Mouse (Mus musculus): ENCODE data around the gene Stard13. TPM values are rescaled to one million over a fixed set of nuclear protein-coding genes. Genes with fewer than 3 reads are reported as not detected.

Stard13 gene
- polyA plus RNA-seq, 1 experiment from 2014 or later, result 7.9 TPM

- H3K27ac ChIP-seq, result peak overlapping the region; percentile 42; the same call in 1 of the 2 replicates
- H3K9ac ChIP-seq, result no peak overlapping the region
- 60% methylated on average over 6 of the region's 6 CpGs for WGBS
- no peaks in the 10 kb centered on the region for H3K27me3 ChIP-seq
- ATAC-seq (ENCODE audit: low FRiP score), result no peak
- H3K4me3 ChIP-seq, result no peak overlapping the region
- 0 out of 2 replicates have a peak overlapping the region, but pooled peaks have one; percentile 11 for H3K4me2 ChIP-seq
- H3K36me3 ChIP-seq, result no peaks in the 10 kb centered on the region
- H3K4me1 ChIP-seq (replicated peaks), result peaks cover 16% of the 10 kb centered on the region
- no peaks in the 10 kb centered on the region for H3K9me3 ChIP-seq
These were observed 106.3 kb downstream of the Stard13 start for GRCm38 (mm10) chr5:151127298-151127717.

- Histone ChIP-seq H3K9ac (no peak overlapping the region), H3K36me3 (no peaks in the 10 kb centered on the region), H3K4me2 (peak overlapping the region; percentile 18; the same call in 1 of the 2 replicates), H3K27ac (no peak overlapping the region), H3K4me3 (no peak overlapping the region), H3K4me1 (replicated peaks) (peaks cover 16% of the 10 kb centered on the region), H3K9me3 (no peaks in the 10 kb centered on the region), H3K27me3 (no peaks in the 10 kb centered on the region)
- ATAC-seq (ENCODE audit: low FRiP score), result no peak
- WGBS, result 72% methylated on average over 10 of the region's 10 CpGs
These were observed 107.0 kb downstream of the Stard13 start for GRCm38 (mm10) chr5:151126608-151127005.

DNA sequence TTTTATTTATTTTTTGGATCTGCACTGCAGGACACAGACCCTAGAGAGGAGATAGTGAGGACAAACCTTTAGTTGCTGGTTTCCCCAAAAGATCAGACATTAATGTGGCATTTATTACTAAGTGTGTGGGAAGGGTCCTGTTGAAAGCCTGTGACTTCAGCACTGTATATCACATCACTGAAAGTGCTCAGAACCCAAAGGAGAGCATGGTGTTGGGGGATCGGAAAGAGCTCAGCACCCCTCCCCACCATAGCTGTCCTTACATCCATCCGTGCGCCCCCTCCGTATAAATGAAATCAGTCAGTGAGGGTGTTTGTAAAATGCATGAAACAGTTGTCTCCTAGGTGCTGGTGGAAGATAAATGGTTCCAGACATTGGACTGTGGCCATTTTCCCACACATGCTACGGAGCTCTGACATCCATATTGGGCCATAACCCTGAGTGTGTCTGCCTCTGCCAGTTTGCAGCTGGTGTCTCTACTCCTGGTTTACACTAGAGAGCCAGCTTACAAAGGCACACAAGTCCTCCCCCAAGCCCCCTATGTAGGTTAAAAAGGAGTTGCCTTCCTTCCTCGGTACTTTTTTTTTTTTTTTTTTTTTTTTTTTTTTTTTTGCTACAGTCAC, 107.5 kb downstream of the Stard13 start:
- Histone ChIP-seq H3K27ac (0 out of 2 replicates have a peak overlapping the region, but pooled peaks have one; percentile 5), H3K27me3 (no peaks in the 10 kb centered on the region), H3K9me3 (no peaks in the 10 kb centered on the region), H3K4me2 (peak overlapping the region; percentile 29), H3K4me1 (replicated peaks) (peaks cover 16% of the 10 kb centered on the region), H3K4me3 (no peak overlapping the region), H3K9ac (no peak overlapping the region), H3K36me3 (no peaks in the 10 kb centered on the region)
- WGBS, result 61% methylated on average over 5 of the region's 6 CpGs
- peak; percentile 57 for ATAC-seq (ENCODE audit: low FRiP score)

DNA sequence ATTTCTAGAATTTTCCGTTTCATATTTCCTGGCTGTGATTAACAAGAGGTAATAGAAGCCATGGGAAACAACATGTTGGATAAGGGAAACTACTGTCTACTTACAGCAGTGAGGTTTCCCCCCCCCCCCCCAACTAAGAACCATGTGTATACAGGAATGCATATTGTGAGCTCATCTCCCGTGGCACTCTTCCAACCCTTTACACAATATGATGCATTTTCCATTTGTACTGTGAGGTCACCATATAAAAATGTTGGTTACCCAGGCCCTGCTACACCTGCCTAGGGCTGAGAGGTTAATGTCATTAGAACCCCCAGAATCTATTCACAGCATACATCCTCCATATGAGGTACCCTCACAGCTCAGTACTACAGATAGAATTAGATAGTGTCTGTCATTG, 115.8 kb downstream of the Stard13 start:
- 90% methylated on average over 2 of the region's 2 CpGs for WGBS
- Histone ChIP-seq H3K4me1 (replicated peaks) (no peaks in the 10 kb centered on the region), H3K9me3 (no peaks in the 10 kb centered on the region), H3K9ac (no peak overlapping the region), H3K4me3 (no peak overlapping the region), H3K27ac (no peak overlapping the region), H3K36me3 (no peaks in the 10 kb centered on the region), H3K27me3 (no peaks in the 10 kb centered on the region), H3K4me2 (no peak overlapping the region)
- no peak for ATAC-seq (ENCODE audit: low FRiP score)

DNA sequence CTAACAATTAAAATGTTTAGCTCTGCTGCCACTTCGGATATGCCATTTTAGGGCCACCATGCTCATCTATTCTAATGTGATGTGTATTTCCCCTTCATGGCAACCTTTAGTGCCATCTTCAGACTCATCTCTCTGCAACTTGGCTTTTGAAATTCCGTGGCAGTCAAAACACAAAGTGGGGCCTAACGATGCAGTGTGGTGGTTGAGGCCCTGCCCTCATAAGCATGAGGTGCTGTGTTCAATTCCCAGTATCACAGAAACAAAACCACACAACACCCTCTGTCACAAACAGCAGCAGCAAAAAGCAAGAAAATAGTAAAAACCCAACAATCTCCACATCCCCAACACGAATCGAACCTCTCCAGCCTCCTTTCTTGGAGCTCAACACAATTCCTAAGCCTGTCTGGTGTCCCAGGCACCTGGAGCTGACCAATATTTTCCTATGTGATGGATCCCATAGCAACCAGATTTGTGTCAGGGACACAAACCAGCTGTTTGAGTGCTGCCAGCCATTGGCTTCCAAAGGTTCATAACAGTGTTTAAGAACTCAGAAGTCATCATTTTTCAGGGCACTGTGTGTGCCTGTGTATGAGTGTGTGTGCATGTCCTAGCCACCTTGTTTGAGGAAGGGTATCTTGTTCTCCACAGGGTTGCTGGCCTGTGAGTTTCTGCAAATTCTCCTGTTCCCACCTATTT, 117.3 kb downstream of the Stard13 start:
- Histone ChIP-seq H3K36me3 (no peaks in the 10 kb centered on the region), H3K4me2 (no peak overlapping the region), H3K27me3 (no peaks in the 10 kb centered on the region), H3K27ac (no peak overlapping the region), H3K9ac (no peak overlapping the region), H3K4me3 (no peak overlapping the region), H3K4me1 (replicated peaks) (no peaks in the 10 kb centered on the region), H3K9me3 (no peaks in the 10 kb centered on the region)
- ATAC-seq (ENCODE audit: low FRiP score), result no peak
- 91% methylated on average over 5 of the region's 5 CpGs for WGBS

DNA sequence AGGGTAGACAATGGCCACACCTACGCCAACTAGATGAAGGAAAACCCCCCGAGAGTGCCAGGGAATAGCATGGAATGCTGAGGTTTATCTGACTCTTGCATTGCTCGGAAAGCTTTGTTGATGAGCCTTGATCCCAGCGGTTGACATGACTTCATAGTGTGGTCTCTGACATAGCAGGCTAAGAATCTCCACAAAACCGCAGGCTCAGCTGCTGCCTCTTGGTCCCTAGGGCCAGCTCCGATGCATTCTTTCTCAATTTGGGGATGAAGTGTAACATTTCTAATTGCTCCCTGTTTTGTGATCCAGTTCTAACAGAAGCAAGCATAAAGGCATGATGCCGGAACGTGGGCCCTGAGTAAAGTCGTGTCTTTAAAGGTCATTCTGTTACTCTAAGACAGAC, 120.9 kb downstream of the Stard13 start:
- H3K9ac ChIP-seq, result no peak overlapping the region

DNA sequence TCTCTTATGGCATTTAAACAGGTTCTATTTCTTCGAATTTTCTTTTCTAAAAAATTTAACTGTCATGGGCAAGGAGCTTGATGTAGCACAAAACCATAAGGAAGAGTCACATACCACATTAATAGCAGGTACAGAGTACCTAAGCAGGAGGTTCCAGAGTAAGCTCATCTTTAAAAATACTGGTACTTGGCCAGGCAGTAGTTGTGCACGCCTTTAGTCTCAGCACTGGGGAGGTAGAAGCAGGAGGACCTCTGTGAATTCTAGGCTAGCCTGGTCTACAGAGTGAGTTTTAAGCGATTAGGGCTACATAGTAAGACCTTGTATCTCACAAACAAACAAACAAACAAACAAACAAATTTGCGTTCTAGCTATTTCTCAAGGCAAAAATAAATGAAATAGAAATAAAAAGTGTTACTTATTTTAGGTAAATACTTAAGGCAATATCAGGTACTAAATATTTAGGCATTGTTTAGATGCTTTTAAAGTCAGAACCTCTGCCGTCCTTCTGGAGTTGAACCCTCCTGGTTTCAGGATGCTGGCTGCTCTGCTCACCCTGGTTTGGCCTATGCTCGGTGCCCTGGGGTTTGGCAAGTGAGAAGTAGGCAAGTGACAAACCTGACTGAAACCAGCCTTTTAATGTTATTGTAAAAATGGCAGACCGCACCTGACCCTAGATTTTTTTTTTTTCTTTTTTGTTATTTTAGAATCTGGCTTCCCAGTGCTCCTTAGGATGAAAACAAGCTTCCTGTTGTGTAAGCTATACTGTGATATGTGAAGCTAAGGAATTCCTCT, 122.4 kb downstream of the Stard13 start:
- no peaks in the 10 kb centered on the region for H3K36me3 ChIP-seq
- H3K4me3 ChIP-seq, result no peak overlapping the region
- ATAC-seq (ENCODE audit: low FRiP score), result no peak
- no peak overlapping the region for H3K9ac ChIP-seq
- WGBS, result 92% methylated on average over 7 of the region's 7 CpGs
- H3K27me3 ChIP-seq, result no peaks in the 10 kb centered on the region
- peaks cover 10% of the 10 kb centered on the region for H3K4me1 ChIP-seq (replicated peaks)
- no peaks in the 10 kb centered on the region for H3K9me3 ChIP-seq
- no peak overlapping the region for H3K27ac ChIP-seq
- no peak overlapping the region for H3K4me2 ChIP-seq

More for the DNA sequence above, 120.9 kb downstream of the Stard13 start:
- WGBS, result 89% methylated on average over 9 of the region's 9 CpGs
- no peaks in the 10 kb centered on the region for H3K36me3 ChIP-seq
- no peaks in the 10 kb centered on the region for H3K27me3 ChIP-seq
- H3K4me3 ChIP-seq, result no peak overlapping the region
- H3K4me2 ChIP-seq, result no peak overlapping the region
- H3K9me3 ChIP-seq, result no peaks in the 10 kb centered on the region
- H3K4me1 ChIP-seq (replicated peaks), result peaks cover 8% of the 10 kb centered on the region
- no peak overlapping the region for H3K27ac ChIP-seq
- no peak for ATAC-seq (ENCODE audit: low FRiP score)

DNA sequence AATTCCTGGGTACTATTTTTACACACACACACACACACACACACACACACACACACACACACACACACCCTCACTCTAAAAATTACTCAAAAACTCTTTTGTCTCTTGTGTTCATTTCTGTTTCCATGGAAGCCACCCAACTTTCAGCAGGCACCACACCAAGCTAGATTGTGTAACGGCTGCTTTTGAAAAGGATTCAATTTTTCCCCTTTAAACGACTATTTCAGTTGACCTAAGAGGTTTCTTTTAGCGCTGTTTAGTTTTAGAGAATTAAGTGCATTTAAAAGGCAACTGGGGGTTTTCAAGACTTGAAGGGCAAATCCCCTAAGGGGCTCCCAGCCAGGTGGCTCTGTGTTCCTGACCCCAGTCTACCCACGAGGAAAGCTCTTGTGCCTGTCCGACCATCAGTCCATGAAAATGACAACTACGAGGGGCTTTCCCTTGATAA, 123.2 kb downstream of the Stard13 start:
- H3K27me3 ChIP-seq, result no peaks in the 10 kb centered on the region
- no peak overlapping the region for H3K9ac ChIP-seq
- 60% methylated on average over 6 of the region's 6 CpGs for WGBS
- H3K27ac ChIP-seq, result no peak overlapping the region
- H3K4me1 ChIP-seq (replicated peaks), result peaks cover 10% of the 10 kb centered on the region
- no peaks in the 10 kb centered on the region for H3K9me3 ChIP-seq
- H3K4me3 ChIP-seq, result no peak overlapping the region
- ATAC-seq (ENCODE audit: low FRiP score), result no peak
- H3K36me3 ChIP-seq, result no peaks in the 10 kb centered on the region
- H3K4me2 ChIP-seq, result no peak overlapping the region

DNA sequence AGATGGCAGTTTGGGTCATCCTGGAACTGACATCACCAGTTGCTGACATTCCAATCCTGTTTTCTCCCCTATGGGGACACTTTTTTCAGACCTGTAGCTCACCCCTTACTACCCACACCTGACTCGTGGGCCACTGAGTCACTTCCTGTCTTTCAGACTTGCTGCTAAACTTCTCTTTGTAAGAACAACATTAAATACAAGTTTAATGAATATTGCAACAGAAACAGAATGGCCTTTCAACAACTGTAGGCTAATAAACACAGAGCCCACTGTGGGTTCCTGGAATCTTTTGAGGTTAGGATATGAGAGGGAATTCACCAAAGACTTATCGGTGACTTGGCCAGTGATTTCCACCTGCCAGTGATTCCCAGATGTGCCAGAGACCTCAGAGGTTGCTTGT, 123.8 kb downstream of the Stard13 start:
- Histone ChIP-seq H3K4me2 (no peak overlapping the region), H3K9ac (no peak overlapping the region), H3K4me1 (replicated peaks) (peaks cover 12% of the 10 kb centered on the region), H3K36me3 (no peaks in the 10 kb centered on the region), H3K27me3 (no peaks in the 10 kb centered on the region), H3K9me3 (no peaks in the 10 kb centered on the region), H3K4me3 (no peak overlapping the region), H3K27ac (no peak overlapping the region)
- 79% methylated on average over 2 of the region's 2 CpGs for WGBS
- no peak for ATAC-seq (ENCODE audit: low FRiP score)

GRCm38 (mm10) chr5:151108955-151109354, 124.7 kb downstream of the Stard13 start:
- Histone ChIP-seq H3K4me3 (no peak overlapping the region), H3K4me2 (peak overlapping the region; percentile 16; the same call in 1 of the 2 replicates), H3K36me3 (no peaks in the 10 kb centered on the region), H3K4me1 (replicated peaks) (peaks cover 17% of the 10 kb centered on the region), H3K27ac (no peak overlapping the region), H3K9ac (no peak overlapping the region), H3K27me3 (no peaks in the 10 kb centered on the region), H3K9me3 (no peaks in the 10 kb centered on the region)
- ATAC-seq (ENCODE audit: low FRiP score), result no peak
- WGBS, result 84% methylated on average over 7 of the region's 7 CpGs

GRCm38 (mm10) chr5:151108291-151108897, 125.2 kb downstream of the Stard13 start:
- Histone ChIP-seq H3K9ac (no peak overlapping the region), H3K4me2 (peak overlapping the region; percentile 16), H3K27ac (peak overlapping the region; percentile 35; the same call in 1 of the 2 replicates), H3K4me3 (no peak overlapping the region; the same call in 1 of the 2 replicates), H3K4me1 (replicated peaks) (peaks cover 17% of the 10 kb centered on the region), H3K36me3 (no peaks in the 10 kb centered on the region), H3K9me3 (no peaks in the 10 kb centered on the region), H3K27me3 (no peaks in the 10 kb centered on the region)
- no peak for ATAC-seq (ENCODE audit: low FRiP score)
- WGBS, result 57% methylated on average over 19 of the region's 19 CpGs

- H3K9me3 ChIP-seq, result no peaks in the 10 kb centered on the region
- H3K36me3 ChIP-seq, result no peaks in the 10 kb centered on the region
- no peak overlapping the region for H3K27ac ChIP-seq
- WGBS, result 89% methylated on average over 3 of the region's 3 CpGs
- no peak overlapping the region for H3K4me2 ChIP-seq
- H3K4me1 ChIP-seq (replicated peaks), result peaks cover 17% of the 10 kb centered on the region
- no peak overlapping the region for H3K4me3 ChIP-seq
- no peak overlapping the region for H3K9ac ChIP-seq
- ATAC-seq (ENCODE audit: low FRiP score), result no peak
- no peaks in the 10 kb centered on the region for H3K27me3 ChIP-seq
These were observed 126.8 kb downstream of the Stard13 start for GRCm38 (mm10) chr5:151106841-151107240.

Measured in hindbrain, embryonic 13.5 days (tissue).